Mouse (Mus musculus): ENCODE results near the gene Flywch2. TPM values are rescaled to one million over a fixed set of nuclear protein-coding genes. Genes with fewer than 3 reads are reported as not detected.
A peak's percentile ranks its signal among the peaks of the same experiment; 100 is the strongest.

Flywch2 gene
- polyA plus RNA-seq, 1 experiment from 2014 or later, result 21.5 TPM

GRCm38 (mm10) chr17:23742941-23743340 is 42.9 kb downstream of the Flywch2 start:
- Histone ChIP-seq H3K27me3 (replicated peaks; ENCODE audit: control insufficient read depth, insufficient read depth, low read length) (peaks cover 82% of the 10 kb centered on the region), H3K27ac (ENCODE audit: low read depth) (no peak overlapping the region), H3K36me3 (ENCODE audit: control insufficient read depth, insufficient read depth, low read length) (no peaks in the 10 kb centered on the region), H3K9ac (ENCODE audit: low read length) (no peak overlapping the region), H3K4me2 (ENCODE audit: low read length) (no peak overlapping the region), H3K9me3 (ENCODE audit: control insufficient read depth, low read length) (no peaks in the 10 kb centered on the region), H3K4me1 (replicated peaks; ENCODE audit: control insufficient read depth, insufficient read depth, low read length) (peaks cover 40% of the 10 kb centered on the region), H3K4me3 (ENCODE audit: low read depth, low read length) (no peak overlapping the region)
- ATAC-seq (replicated peaks; ENCODE audit: low FRiP score, low TSS enrichment, low read depth) (no peak), DNase-seq (ENCODE audit: low spot score) (no peak)
- WGBS, result 59% methylated on average over 12 of the region's 12 CpGs

GRCm38 (mm10) chr17:23742210-23742793 is 43.6 kb downstream of the Flywch2 start:
- WGBS, result 6% methylated on average over 44 of the region's 44 CpGs
- no peaks in the 10 kb centered on the region for H3K36me3 ChIP-seq (ENCODE audit: control insufficient read depth, insufficient read depth, low read length)
- DNase-seq (ENCODE audit: low spot score), result peak; percentile 62
- H3K27me3 ChIP-seq (replicated peaks; ENCODE audit: control insufficient read depth, insufficient read depth, low read length), result peaks cover 75% of the 10 kb centered on the region
- no peaks in the 10 kb centered on the region for H3K9me3 ChIP-seq (ENCODE audit: control insufficient read depth, low read length)
- ATAC-seq (replicated peaks; ENCODE audit: low FRiP score, low TSS enrichment, low read depth), result no peak
- H3K27ac ChIP-seq (ENCODE audit: low read depth), result no peak overlapping the region
- H3K9ac ChIP-seq (ENCODE audit: low read length), result no peak overlapping the region
- peaks cover 40% of the 10 kb centered on the region for H3K4me1 ChIP-seq (replicated peaks; ENCODE audit: control insufficient read depth, insufficient read depth, low read length)
- H3K4me3 ChIP-seq (ENCODE audit: low read depth, low read length), result peak overlapping the region; percentile 21
- H3K4me2 ChIP-seq (ENCODE audit: low read length), result peak overlapping the region; percentile 29; the same call in 1 of the 2 replicates

GRCm38 (mm10) chr17:23741359-23742209 is 44.3 kb downstream of the Flywch2 start:
- DNase-seq (ENCODE audit: low spot score) (no peak), ATAC-seq (replicated peaks; ENCODE audit: low FRiP score, low TSS enrichment, low read depth) (no peak)
- H3K27ac ChIP-seq (ENCODE audit: low read depth), result no peak overlapping the region
- H3K27me3 ChIP-seq (replicated peaks; ENCODE audit: control insufficient read depth, insufficient read depth, low read length), result peaks cover 68% of the 10 kb centered on the region
- H3K36me3 ChIP-seq (ENCODE audit: control insufficient read depth, insufficient read depth, low read length), result 0 out of 2 replicates have a peak, but pooled peaks cover 5% of the 10 kb centered on the region
- peak overlapping the region; percentile 21; the same call in 1 of the 2 replicates for H3K4me3 ChIP-seq (ENCODE audit: low read depth, low read length)
- H3K9ac ChIP-seq (ENCODE audit: low read length), result no peak overlapping the region
- H3K4me1 ChIP-seq (replicated peaks; ENCODE audit: control insufficient read depth, insufficient read depth, low read length), result peaks cover 40% of the 10 kb centered on the region
- no peaks in the 10 kb centered on the region for H3K9me3 ChIP-seq (ENCODE audit: control insufficient read depth, low read length)
- 46% methylated on average over 38 of the region's 38 CpGs for WGBS
- H3K4me2 ChIP-seq (ENCODE audit: low read length), result peak overlapping the region; percentile 29; the same call in 1 of the 2 replicates

- DNase-seq (ENCODE audit: low spot score) (no peak), ATAC-seq (replicated peaks; ENCODE audit: low FRiP score, low TSS enrichment, low read depth) (peak; percentile 22)
- 4% methylated on average over 13 of the region's 13 CpGs for WGBS
- peaks cover 58% of the 10 kb centered on the region for H3K27me3 ChIP-seq (replicated peaks; ENCODE audit: control insufficient read depth, insufficient read depth, low read length)
- H3K4me2 ChIP-seq (ENCODE audit: low read length), result peak within 1 kb of the TSS; percentile 83
- peak within 1 kb of the TSS; percentile 44 for H3K9ac ChIP-seq (ENCODE audit: low read length)
- peaks cover 36% of the 10 kb centered on the region for H3K4me1 ChIP-seq (replicated peaks; ENCODE audit: control insufficient read depth, insufficient read depth, low read length)
- no peaks in the 10 kb centered on the region for H3K9me3 ChIP-seq (ENCODE audit: control insufficient read depth, low read length)
- peak within 1 kb of the TSS; percentile 51 for H3K4me3 ChIP-seq (ENCODE audit: low read depth, low read length)
- H3K36me3 ChIP-seq (ENCODE audit: control insufficient read depth, insufficient read depth, low read length), result 0 out of 2 replicates have a peak, but pooled peaks cover 15% of the 10 kb centered on the region
- H3K27ac ChIP-seq (ENCODE audit: low read depth), result no peak within 1 kb of the TSS
Observed at GRCm38 (mm10) chr17:23740598-23741021, 45.3 kb downstream of the Flywch2 start, which contains the start of gene Paqr4. Gene Paqr4 (minus strand): TSS chr17:23740867.

DNA sequence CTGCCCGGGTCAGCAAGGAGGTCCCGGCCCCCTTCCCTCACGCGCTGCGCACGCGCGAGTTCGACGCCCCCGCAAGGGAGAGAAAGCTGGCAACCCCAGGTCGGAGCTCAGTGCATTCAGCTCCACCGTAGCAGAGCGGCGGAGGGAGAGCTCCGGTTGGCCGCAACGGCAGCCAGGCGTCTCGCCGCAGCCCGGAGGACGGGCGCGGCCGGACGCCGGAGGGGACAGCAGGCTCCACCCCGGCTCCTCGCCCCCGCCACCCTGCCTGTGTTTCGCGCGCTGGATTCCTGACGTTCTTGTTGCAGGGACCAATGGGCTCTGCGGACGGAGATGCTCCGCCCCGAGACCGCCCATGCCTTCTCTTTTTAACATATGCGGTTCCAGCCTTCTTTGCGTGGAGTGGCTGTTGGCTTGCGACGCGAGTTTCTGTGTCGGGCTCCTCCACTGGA is 45.7 kb downstream of the Flywch2 start:
- Histone ChIP-seq H3K27ac (ENCODE audit: low read depth) (no peak overlapping the region), H3K36me3 (ENCODE audit: control insufficient read depth, insufficient read depth, low read length) (0 out of 2 replicates have a peak, but pooled peaks cover 18% of the 10 kb centered on the region), H3K9ac (ENCODE audit: low read length) (peak overlapping the region; percentile 44), H3K4me1 (replicated peaks; ENCODE audit: control insufficient read depth, insufficient read depth, low read length) (peaks cover 31% of the 10 kb centered on the region), H3K4me2 (ENCODE audit: low read length) (peak overlapping the region; percentile 83), H3K27me3 (replicated peaks; ENCODE audit: control insufficient read depth, insufficient read depth, low read length) (peaks cover 54% of the 10 kb centered on the region), H3K4me3 (ENCODE audit: low read depth, low read length) (peak overlapping the region; percentile 51), H3K9me3 (ENCODE audit: control insufficient read depth, low read length) (no peaks in the 10 kb centered on the region)
- WGBS, result under 1% methylated on average over 45 of the region's 46 CpGs
- no peak for DNase-seq (ENCODE audit: low spot score)
- ATAC-seq (replicated peaks; ENCODE audit: low FRiP score, low TSS enrichment, low read depth), result peak; percentile 71

DNA sequence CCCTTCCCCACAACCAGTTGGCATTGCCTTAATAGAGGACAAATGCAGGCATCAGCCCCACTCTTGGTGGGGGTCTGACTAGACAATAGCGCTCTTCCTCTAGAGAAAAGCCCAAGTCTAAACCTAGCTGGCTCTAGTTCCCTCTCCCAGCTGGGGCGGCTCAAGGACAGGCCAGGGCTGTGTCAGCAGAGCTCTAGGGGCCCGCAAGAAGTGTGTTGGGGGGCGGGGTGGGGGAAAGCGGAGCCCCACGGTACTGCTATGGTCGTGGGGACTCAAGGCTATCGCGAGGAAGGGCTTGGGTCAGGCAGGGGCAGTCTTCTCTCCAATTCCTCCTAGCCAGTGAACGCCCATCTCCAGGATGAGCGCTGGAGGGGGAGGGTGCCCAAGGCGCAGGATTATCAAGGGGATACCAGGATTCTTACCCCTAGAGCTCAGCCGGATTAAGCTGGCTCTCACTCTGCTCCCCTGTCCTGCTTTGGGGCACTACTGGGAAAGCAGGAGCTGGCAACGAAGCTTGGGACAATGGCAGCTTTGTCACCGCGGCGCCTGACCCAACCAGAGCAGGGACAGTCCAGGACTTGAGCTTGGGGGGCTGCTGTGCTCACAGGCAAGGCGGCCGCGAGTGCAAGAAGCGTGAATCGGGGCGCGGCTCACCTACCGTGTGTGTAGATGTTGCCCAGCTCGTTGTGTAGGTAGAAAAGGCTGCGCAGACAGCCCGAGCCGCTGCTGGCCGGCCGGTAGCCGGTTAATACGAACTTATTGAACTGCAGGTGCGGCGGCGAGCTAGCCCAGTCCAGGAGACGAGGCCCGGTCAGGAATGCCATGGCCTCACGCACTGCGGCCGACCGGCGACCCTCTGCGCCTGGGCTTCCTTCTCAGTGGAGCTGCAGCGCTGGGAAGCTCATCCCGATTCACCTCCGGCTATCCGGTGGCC is 46.4 kb downstream of the Flywch2 start:
- Histone ChIP-seq H3K4me1 (replicated peaks; ENCODE audit: control insufficient read depth, insufficient read depth, low read length) (peaks cover 25% of the 10 kb centered on the region; the same call in 1 of the 2 replicates), H3K27me3 (replicated peaks; ENCODE audit: control insufficient read depth, insufficient read depth, low read length) (peaks cover 47% of the 10 kb centered on the region), H3K9ac (ENCODE audit: low read length) (peak overlapping the region; percentile 44), H3K4me2 (ENCODE audit: low read length) (peak overlapping the region; percentile 83), H3K9me3 (ENCODE audit: control insufficient read depth, low read length) (no peaks in the 10 kb centered on the region), H3K36me3 (ENCODE audit: control insufficient read depth, insufficient read depth, low read length) (0 out of 2 replicates have a peak, but pooled peaks cover 25% of the 10 kb centered on the region), H3K27ac (ENCODE audit: low read depth) (no peak overlapping the region), H3K4me3 (ENCODE audit: low read depth, low read length) (peak overlapping the region; percentile 51)
- ATAC-seq (replicated peaks; ENCODE audit: low FRiP score, low TSS enrichment, low read depth) (peak; percentile 29; the same call in 1 of the 2 replicates), DNase-seq (ENCODE audit: low spot score) (peak; percentile 85)
- 2% methylated on average over 47 of the region's 48 CpGs for WGBS

GRCm38 (mm10) chr17:23738836-23739201 is 47.1 kb downstream of the Flywch2 start:
- H3K27ac ChIP-seq (ENCODE audit: low read depth), result no peak overlapping the region

More at GRCm38 (mm10) chr17:23738836-23739201, 47.1 kb downstream of the Flywch2 start:
- Histone ChIP-seq H3K9me3 (ENCODE audit: control insufficient read depth, low read length) (no peaks in the 10 kb centered on the region), H3K27me3 (replicated peaks; ENCODE audit: control insufficient read depth, insufficient read depth, low read length) (peaks cover 40% of the 10 kb centered on the region), H3K36me3 (ENCODE audit: control insufficient read depth, insufficient read depth, low read length) (0 out of 2 replicates have a peak, but pooled peaks cover 32% of the 10 kb centered on the region), H3K4me1 (replicated peaks; ENCODE audit: control insufficient read depth, insufficient read depth, low read length) (peaks cover 18% of the 10 kb centered on the region; the same call in 1 of the 2 replicates), H3K9ac (ENCODE audit: low read length) (0 out of 2 replicates have a peak overlapping the region, but pooled peaks have one; percentile 7), H3K4me2 (ENCODE audit: low read length) (peak overlapping the region; percentile 83), H3K4me3 (ENCODE audit: low read depth, low read length) (peak overlapping the region; percentile 51)
- 35% methylated on average over 2 of the region's 2 CpGs for WGBS
- DNase-seq (ENCODE audit: low spot score), result no peak
- no peak for ATAC-seq (replicated peaks; ENCODE audit: low FRiP score, low TSS enrichment, low read depth)
